Mouse (Mus musculus) neutrophil, adult 5-6 weeks (primary cell): ENCODE results near the gene Cacng7. TPM values are rescaled to one million over a fixed set of nuclear protein-coding genes. Genes with fewer than 3 reads are reported as not detected.
"Not testable (repeated sequence)": the region's sequence is repeated elsewhere in the genome, so short reads cannot be mapped to it uniquely, and the experiment has no call there.

ENCODE experiments used
- ATAC-seq: fragments of 151-379, 151-347 bp; 2 replicates; pipeline ENCODE4 v1.8.0; 2017; ENCODE audit warnings: mild to moderate bottlenecking, moderate TSS enrichment; ENCODE audit not compliant: insufficient number of reproducible peaks, poor library complexity, low FRiP score, severe bottlenecking; ENCODE audit errors: extremely low read depth
- total RNA-seq: library from RNA; stranded (forward); fragments of 200-1000 nt; gene quantifications from 2 replicates; pipeline ENCODE4 v1.2.3, GENCODE M21; 2017

Cacng7 gene
- total RNA-seq, 1 experiment from 2014 or later, result not detected

GRCm38 (mm10) chr7:3376831-3377230, 44.1 kb downstream of the Cacng7 start:
- 0 out of 2 replicates have a peak, but pooled peaks have one; percentile 19 for ATAC-seq

- no peak for ATAC-seq
Observed at GRCm38 (mm10) chr7:3382123-3382522, 49.4 kb downstream of the Cacng7 start.

GRCm38 (mm10) chr7:3384807-3385319, 52.1 kb downstream of the Cacng7 start:
- ATAC-seq, result no peak

- ATAC-seq, result no peak
Observed at GRCm38 (mm10) chr7:3386036-3386730, 53.4 kb downstream of the Cacng7 start.

- no peak for ATAC-seq
Observed at GRCm38 (mm10) chr7:3387761-3388160, 55.0 kb downstream of the Cacng7 start.

GRCm38 (mm10) chr7:3388885-3389284, 56.1 kb downstream of the Cacng7 start:
- ATAC-seq, result no peak

- no peak for ATAC-seq
Observed at GRCm38 (mm10) chr7:3389444-3390412, 57.0 kb downstream of the Cacng7 start.

- no peak for ATAC-seq
Observed at GRCm38 (mm10) chr7:3390413-3391080, 57.8 kb downstream of the Cacng7 start, which contains the start of gene Cacng8. TSS of gene Cacng8 (plus strand) at chr7:3390683.

GRCm38 (mm10) chr7:3391081-3391451, 58.3 kb downstream of the Cacng7 start:
- no peak for ATAC-seq

- no peak for ATAC-seq
Observed at GRCm38 (mm10) chr7:3391809-3392208, 59.1 kb downstream of the Cacng7 start.

- no peak for ATAC-seq
Observed at GRCm38 (mm10) chr7:3397355-3397754, 64.6 kb downstream of the Cacng7 start.

GRCm38 (mm10) chr7:3397797-3398196, 65.0 kb downstream of the Cacng7 start:
- no peak for ATAC-seq

- not testable (repeated sequence) for ATAC-seq
Observed at GRCm38 (mm10) chr7:3398363-3398762, 65.6 kb downstream of the Cacng7 start.

GRCm38 (mm10) chr7:3399937-3400336, 67.2 kb downstream of the Cacng7 start:
- no peak for ATAC-seq

GRCm38 (mm10) chr7:3409729-3410520, 77.2 kb downstream of the Cacng7 start:
- peak; percentile 36; the same call in 1 of the 2 replicates for ATAC-seq

- 0 out of 2 replicates have a peak, but pooled peaks have one; percentile 15 for ATAC-seq
Observed at GRCm38 (mm10) chr7:3411160-3411941, 78.6 kb downstream of the Cacng7 start.

GRCm38 (mm10) chr7:3412036-3412435, 79.3 kb downstream of the Cacng7 start:
- ATAC-seq, result no peak

- no peak for ATAC-seq
Observed at GRCm38 (mm10) chr7:3414888-3415287, 82.1 kb downstream of the Cacng7 start.
